Mouse (Mus musculus) ES-E14 (cell line): ENCODE results near the gene Olfr1386. TPM values are rescaled to one million over a fixed set of nuclear protein-coding genes. Genes with fewer than 3 reads are reported as not detected.
"Not testable (repeated sequence)": the region's sequence is repeated elsewhere in the genome, so short reads cannot be mapped to it uniquely, and the experiment has no call there.

Experiments used
- DNase-seq: peaks from one replicate; pipeline ENCODE4 v3.0.0-alpha.2; 2013; ENCODE audit warnings: low read depth, low spot score
- H3K27ac ChIP-seq: 2 replicates; pipeline ENCODE4 v1.5.1; 2012; ENCODE audit warnings: low read depth, mild to moderate bottlenecking, low read length, moderate library complexity, mixed read lengths; ENCODE audit not compliant: poor library complexity, insufficient read depth, severe bottlenecking
- H3K36me3 ChIP-seq: 2 replicates; pipeline ENCODE4 v1.6.1; 2012; ENCODE audit warnings: mild to moderate bottlenecking, low read length, moderate library complexity, mixed read lengths; ENCODE audit not compliant: control insufficient read depth, poor library complexity, insufficient read depth, severe bottlenecking
- H3K4me1 ChIP-seq, 2 experiments: fragments of 150-350 bp in 1 of 2; sonication (generic) in 1 of 2; 2 replicates each; pipeline ENCODE4 v1.6.1; 2012; ENCODE audit warnings: low read length in 2 of 2, mild to moderate bottlenecking in 1 of 2, mixed read lengths in 1 of 2; ENCODE audit not compliant: control insufficient read depth in 2 of 2, insufficient read depth in 2 of 2, poor library complexity in 1 of 2
- H3K4me3 ChIP-seq, 2 experiments: fragments of 150-350 bp in 1 of 2; sonication (generic) in 1 of 2; 2 replicates each; pipeline ENCODE4 v1.5.1; 2012; ENCODE audit warnings: low read length in 2 of 2, low read depth in 1 of 2, mild to moderate bottlenecking in 1 of 2, mixed read lengths in 1 of 2; ENCODE audit not compliant: insufficient read depth in 1 of 2, poor library complexity in 1 of 2, severe bottlenecking in 1 of 2
- H3K9ac ChIP-seq: 2 replicates; pipeline ENCODE4 v1.6.1; 2012; ENCODE audit warnings: low read depth, mild to moderate bottlenecking, low read length, mixed read lengths; ENCODE audit not compliant: poor library complexity, insufficient read depth, severe bottlenecking
- H3K9me3 ChIP-seq: fragments of 150-350 bp; sonication (generic); 2 replicates; pipeline ENCODE4 v1.6.1; 2012; ENCODE audit warnings: low read depth, mild to moderate bottlenecking, low read length; ENCODE audit not compliant: control insufficient read depth, insufficient read depth
- CHD2 ChIP-seq: IDR thresholded peaks from 2 replicates; pipeline ENCODE4 v1.6.1; 2014; ENCODE audit warnings: mild to moderate bottlenecking, low read depth, low read length, inconsistent platforms
- HCFC1 ChIP-seq: IDR thresholded peaks from 2 replicates; pipeline ENCODE4 v1.6.1; 2012; ENCODE audit warnings: low read length, inconsistent platforms, borderline replicate concordance; ENCODE audit not compliant: insufficient read depth
- MAFK ChIP-seq: IDR thresholded peaks from 2 replicates; pipeline ENCODE4 v1.6.1; 2014; ENCODE audit warnings: mild to moderate bottlenecking, low read depth, low read length, inconsistent platforms; ENCODE audit not compliant: insufficient read depth
- ZC3H11A ChIP-seq: IDR thresholded peaks from 2 replicates; pipeline ENCODE4 v1.6.1; 2012; ENCODE audit warnings: low read depth, mild to moderate bottlenecking, inconsistent platforms, low read length, borderline replicate concordance
- ZNF384 ChIP-seq: IDR thresholded peaks from 2 replicates; pipeline ENCODE4 v1.6.1; 2012; ENCODE audit warnings: low read depth, low read length, inconsistent platforms
- in situ Hi-C, 2 experiments: fragments of 600-800 bp; cut with MboI; formaldehyde crosslinking; loops; one replicate each; pipeline ENCODE4 v1.15.1; 2025; ENCODE audit warnings: low sequenced_read_pairs in 2 of 2, inconsistent platforms in 1 of 2; ENCODE audit not compliant: unreplicated experiment in 2 of 2
- total RNA-seq: library from RNA; depleted of rRNA; stranded (reverse); fragments of 300-350 nt; gene quantifications from 2 replicates; pipeline ENCODE4 v1.2.3, GENCODE M21; 2012; rRNA removed

Olfr1386 gene
- not detected in 2 replicates for total RNA-seq

DNA sequence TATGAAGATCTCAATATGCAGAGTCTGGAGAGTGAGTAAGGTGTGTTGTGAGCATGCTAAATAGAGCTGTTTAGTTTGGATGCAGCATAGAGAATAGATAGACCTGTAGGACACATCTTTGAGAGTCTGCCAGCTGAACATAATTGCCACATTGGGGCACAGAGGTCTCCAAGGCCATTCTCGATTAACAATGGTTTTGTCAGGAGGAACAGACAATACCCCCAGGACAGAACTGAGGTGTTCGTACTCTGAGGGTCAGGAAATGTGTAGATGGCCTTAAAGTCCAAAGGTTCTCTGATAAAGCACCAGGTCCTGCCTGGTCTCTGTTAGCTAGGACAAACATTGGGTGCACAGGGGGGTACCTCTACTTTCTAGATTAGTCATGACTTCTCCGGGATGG, at the start of gene Olfr1386:
Olfr1386 (plus strand) TSS at position 301 of the 400 bp plus-strand sequence.
- in situ Hi-C loops, DNase-seq, H3K27ac ChIP-seq, H3K9ac ChIP-seq, H3K4me3 ChIP-seq, H3K4me1 ChIP-seq, H3K9me3 ChIP-seq, H3K36me3 ChIP-seq: not testable (repeated sequence)

DNA sequence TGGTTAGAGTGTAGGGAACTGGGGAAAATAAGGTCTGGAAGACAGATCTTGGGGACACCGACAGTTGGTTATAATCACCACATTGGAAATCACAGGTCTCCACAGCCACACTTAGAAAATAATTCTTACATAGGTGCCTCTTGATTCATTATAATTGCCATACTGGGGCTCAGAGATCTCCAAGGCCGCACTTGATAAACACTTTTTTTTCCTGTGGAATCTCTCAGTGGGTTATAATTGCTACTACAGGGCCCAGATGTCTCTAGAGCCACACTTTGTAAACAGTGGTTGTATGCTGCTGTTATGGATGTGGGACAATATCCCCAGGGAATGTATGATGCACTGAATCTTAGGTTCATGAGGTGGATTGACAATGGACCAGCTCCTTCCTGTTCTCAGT, 42.1 kb upstream of the Olfr1386 start, which contains the start of gene Olfr1389:
Olfr1389 (plus strand) TSS at position 301 of the 400 bp plus-strand sequence.
- H3K9ac ChIP-seq = no peak within 1 kb of the TSS
- H3K4me1 ChIP-seq = no peaks in the 10 kb centered on the region
- in situ Hi-C loops = no loop called here
- no peak for DNase-seq
- TF ChIP-seq MAFK (no peak), ZNF384 (no peak), HCFC1 (no peak), ZC3H11A (no peak), CHD2 (no peak)
- no peak within 1 kb of the TSS for H3K4me3 ChIP-seq
- H3K36me3 ChIP-seq = no peaks in the 10 kb centered on the region
- H3K27ac ChIP-seq = no peak within 1 kb of the TSS
- H3K9me3 ChIP-seq = no peaks in the 10 kb centered on the region

DNA sequence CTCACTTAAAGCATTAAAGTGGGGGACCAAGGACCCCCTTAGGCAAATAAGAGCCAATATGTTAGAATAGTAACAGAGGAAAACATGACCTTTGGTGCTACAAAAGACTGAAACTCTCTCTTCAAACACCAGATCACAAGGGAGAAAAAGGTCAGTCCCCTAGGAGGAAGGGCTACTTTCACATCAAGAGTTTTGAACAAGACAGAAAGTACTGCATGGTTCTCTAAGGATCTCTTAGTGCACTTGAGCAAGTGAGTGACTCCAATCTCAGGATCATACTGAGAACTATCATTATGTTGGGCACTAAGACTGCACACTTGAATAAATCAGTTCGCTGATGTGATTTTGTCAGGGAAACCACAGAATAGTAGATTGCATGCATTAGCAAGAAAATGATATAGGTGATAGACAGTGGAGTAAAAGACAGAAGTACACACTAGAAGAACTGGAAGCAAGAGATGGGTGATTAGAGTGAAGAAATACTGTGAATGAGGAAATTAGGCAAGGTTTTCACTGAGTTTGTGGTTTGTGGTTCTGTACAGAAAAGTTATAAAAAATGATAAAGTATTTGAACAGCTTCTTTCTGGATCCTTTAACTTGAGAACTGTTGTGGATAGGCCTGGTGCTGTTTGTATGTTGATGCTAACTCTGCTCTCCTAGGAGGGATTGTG, 39.5 kb upstream of the Olfr1386 start:
- Histone ChIP-seq H3K9me3 (no peaks in the 10 kb centered on the region), H3K27ac (no peak overlapping the region), H3K36me3 (no peaks in the 10 kb centered on the region), H3K4me1 (no peaks in the 10 kb centered on the region), H3K9ac (no peak overlapping the region), H3K4me3 (no peak overlapping the region)
- DNase-seq = no peak
- TF ChIP-seq ZNF384 = no peak
- no peak for TF ChIP-seq CHD2
- TF ChIP-seq HCFC1 = no peak
- no peak for TF ChIP-seq MAFK
- TF ChIP-seq ZC3H11A = no peak
- in situ Hi-C loops = no loop called here

DNA sequence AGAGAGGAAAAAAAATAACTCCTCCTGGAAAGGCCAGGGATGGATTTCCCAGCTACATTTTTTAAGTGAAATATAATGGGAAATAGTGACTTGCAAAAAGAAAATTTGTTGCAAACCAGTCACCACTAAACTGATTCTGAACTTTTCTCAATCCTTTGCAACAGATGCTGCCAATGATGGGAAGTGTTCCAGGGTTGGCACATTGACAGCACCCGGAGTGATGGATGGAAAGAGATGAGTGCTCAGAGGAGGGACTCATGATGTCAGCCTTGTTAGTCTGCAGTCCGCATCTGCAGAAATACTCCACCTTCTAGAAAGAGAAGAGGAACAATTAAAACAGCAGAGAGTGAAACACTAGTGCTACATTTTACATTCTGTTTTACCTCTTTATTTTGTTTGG, 35.2 kb upstream of the Olfr1386 start:
- Histone ChIP-seq H3K27ac (no peak overlapping the region), H3K9ac (no peak overlapping the region), H3K4me3 (no peak overlapping the region), H3K36me3 (no peaks in the 10 kb centered on the region), H3K4me1 (no peaks in the 10 kb centered on the region), H3K9me3 (no peaks in the 10 kb centered on the region)
- TF ChIP-seq HCFC1 (no peak), MAFK (no peak), ZNF384 (no peak), ZC3H11A (no peak)
- in situ Hi-C loops = no loop called here
- DNase-seq = no peak

DNA sequence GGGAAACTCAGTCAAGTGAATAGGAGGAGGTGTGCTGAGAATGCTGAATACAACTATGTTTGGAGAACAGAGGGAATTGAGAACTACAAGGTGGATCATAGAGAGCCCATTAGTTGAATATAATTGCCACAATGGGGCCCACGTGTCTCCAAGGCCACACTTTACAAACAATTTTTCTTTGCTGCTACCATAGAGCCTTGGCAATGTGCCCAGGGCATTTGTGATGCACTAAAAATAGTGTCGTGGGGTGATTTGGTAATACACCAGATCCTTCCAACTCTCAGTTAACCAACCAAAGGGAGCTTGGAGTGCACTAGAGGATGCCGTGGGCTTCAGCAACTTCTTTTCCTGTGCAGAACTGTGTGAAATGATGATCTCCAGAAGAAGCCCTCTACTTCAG, 28.4 kb upstream of the Olfr1386 start, which contains the start of gene Olfr1388:
Olfr1388 (plus strand) TSS at position 214 of the 400 bp plus-strand sequence.
- no peak within 1 kb of the TSS for H3K27ac ChIP-seq
- no peak within 1 kb of the TSS for H3K9ac ChIP-seq
- H3K4me3 ChIP-seq = no peak within 1 kb of the TSS
- H3K9me3 ChIP-seq = no peaks in the 10 kb centered on the region
- TF ChIP-seq MAFK (no peak), HCFC1 (no peak), CHD2 (no peak), ZNF384 (no peak), ZC3H11A (no peak)
- no peak for DNase-seq
- no peaks in the 10 kb centered on the region for H3K4me1 ChIP-seq
- H3K36me3 ChIP-seq = no peaks in the 10 kb centered on the region
- in situ Hi-C loops = no loop called here
